Mouse (Mus musculus) testis, adult 2 months (tissue): ENCODE data around the gene Gas2l1.

Experiments
- CTCF ChIP-seq: fragments of 200-500 bp; IDR thresholded peaks from 2 replicates; pipeline ENCODE4 v1.5.1; 2012; ENCODE audit warnings: low read depth, mild to moderate bottlenecking, inconsistent platforms, low read length, moderate library complexity; ENCODE audit not compliant: control insufficient read depth, insufficient read depth, insufficient replicate concordance
- POLR2A ChIP-seq: fragments of 200-500 bp; IDR thresholded peaks from 2 replicates; pipeline ENCODE4 v1.6.1; 2012; ENCODE audit warnings: low read depth, mild to moderate bottlenecking, inconsistent platforms, low read length, moderate library complexity; ENCODE audit not compliant: control insufficient read depth

DNA sequence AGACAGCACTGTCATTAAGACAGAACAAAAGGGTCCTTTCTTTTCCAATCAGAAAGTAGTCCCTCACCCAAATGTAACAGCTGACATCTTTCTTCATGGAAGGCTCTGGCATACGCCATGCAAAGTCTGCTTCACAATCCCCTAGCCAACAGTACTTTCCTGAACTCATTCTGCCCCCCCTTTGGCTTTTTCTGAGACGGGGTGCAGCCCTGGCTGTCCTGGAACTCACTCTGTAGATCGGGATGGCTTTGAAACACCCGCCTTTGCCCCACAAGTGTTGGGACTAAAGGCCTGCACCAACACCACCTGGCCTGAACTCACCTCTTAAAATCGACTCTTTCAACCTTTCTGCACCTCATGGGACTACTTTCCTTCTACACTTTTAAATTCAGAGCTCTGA lies 30.8 kb upstream of the Gas2l1 start:
- TF ChIP-seq CTCF (no peak), POLR2A (no peak)
